Mouse (Mus musculus): Measurements from ENCODE around the gene Acer3. TPM values are rescaled to one million over a fixed set of nuclear protein-coding genes. Genes with fewer than 3 reads are reported as not detected.

Acer3 gene
- polyA plus RNA-seq, 1 experiment from 2014 or later, result 10.6 TPM

DNA sequence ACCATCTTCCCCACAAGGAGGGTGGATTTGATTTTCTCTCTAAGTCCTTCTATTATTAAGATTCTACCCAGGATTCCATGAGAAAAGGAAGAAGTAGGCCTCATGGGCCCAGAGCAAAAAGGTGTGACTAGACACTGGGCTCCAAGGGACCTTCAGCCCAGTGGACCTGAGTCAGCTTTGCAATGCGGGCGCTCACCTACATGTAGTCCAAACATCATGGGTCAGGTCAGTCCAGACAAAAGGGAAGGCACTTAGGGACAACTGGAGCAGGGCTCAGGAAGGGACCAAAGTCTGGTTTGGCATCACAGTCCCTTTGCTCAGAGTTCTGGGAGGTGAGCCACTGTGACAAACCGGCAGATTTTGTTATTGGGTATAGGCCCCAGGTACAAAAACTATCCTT lies 30.5 kb upstream of the Acer3 start:
- Histone ChIP-seq H3K9me3 (no peaks in the 10 kb centered on the region), H3K36me3 (replicated peaks) (peaks cover 28% of the 10 kb centered on the region), H3K27ac (no peak overlapping the region), H3K9ac (no peak overlapping the region), H3K27me3 (no peaks in the 10 kb centered on the region), H3K4me3 (replicated peaks) (no peak overlapping the region), H3K4me1 (peaks cover 31% of the 10 kb centered on the region), H3K4me2 (no peak overlapping the region)
- ATAC-seq (ENCODE audit: low FRiP score), result no peak
- WGBS, result 94% methylated on average over 3 of the region's 3 CpGs

DNA sequence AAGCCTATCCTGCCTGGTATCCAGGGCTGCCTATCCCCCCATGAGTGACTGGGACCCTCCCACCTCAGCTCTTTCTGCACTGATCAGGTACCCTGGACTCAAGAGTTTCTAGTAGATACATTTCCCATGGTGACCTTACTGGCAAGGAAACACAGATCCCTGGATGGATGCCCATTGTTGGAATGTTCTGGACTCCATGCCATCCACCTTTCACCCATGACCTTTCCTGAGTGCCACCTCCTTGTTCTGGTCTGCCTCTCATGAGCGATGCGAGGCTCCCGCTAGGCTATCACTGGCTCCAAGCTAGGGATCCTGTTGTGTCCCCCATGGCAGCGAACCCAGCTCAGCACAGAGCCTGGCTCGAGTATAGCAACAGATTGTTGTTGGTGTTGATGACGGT lies 28.8 kb upstream of the Acer3 start:
- WGBS, result 88% methylated on average over 6 of the region's 6 CpGs
- no peaks in the 10 kb centered on the region for H3K9me3 ChIP-seq
- H3K4me1 ChIP-seq, result peaks cover 14% of the 10 kb centered on the region
- no peak overlapping the region for H3K4me2 ChIP-seq
- H3K27me3 ChIP-seq, result no peaks in the 10 kb centered on the region
- peaks cover 28% of the 10 kb centered on the region for H3K36me3 ChIP-seq (replicated peaks)
- H3K4me3 ChIP-seq (replicated peaks), result no peak overlapping the region
- ATAC-seq (ENCODE audit: low FRiP score), result no peak
- no peak overlapping the region for H3K27ac ChIP-seq
- no peak overlapping the region for H3K9ac ChIP-seq

DNA sequence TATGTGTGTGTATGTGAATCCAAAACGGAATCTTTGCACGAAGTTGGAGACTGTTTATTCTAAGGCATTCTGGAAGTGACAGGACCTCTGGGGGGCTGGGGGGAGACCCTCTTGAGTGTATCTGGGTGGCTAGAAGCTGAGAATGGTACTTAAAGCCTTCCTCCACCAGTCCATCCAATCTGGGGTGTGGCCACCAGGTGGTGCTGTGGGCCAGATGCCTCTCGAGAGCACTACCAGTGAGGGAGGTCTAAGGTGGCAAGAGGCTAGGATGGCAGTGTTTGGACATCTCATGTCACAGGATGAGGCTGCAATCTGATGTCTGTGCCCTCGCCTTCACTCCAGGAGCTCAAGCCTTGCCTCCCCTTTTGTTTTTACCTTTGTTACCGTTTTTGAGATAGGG lies 28.1 kb upstream of the Acer3 start:
- Histone ChIP-seq H3K4me1 (peaks cover 7% of the 10 kb centered on the region), H3K9ac (no peak overlapping the region), H3K27ac (no peak overlapping the region), H3K27me3 (no peaks in the 10 kb centered on the region), H3K9me3 (no peaks in the 10 kb centered on the region), H3K36me3 (replicated peaks) (peaks cover 28% of the 10 kb centered on the region), H3K4me3 (replicated peaks) (no peak overlapping the region), H3K4me2 (no peak overlapping the region)
- WGBS, result 15% methylated on average over 5 of the region's 5 CpGs
- no peak for ATAC-seq (ENCODE audit: low FRiP score)

DNA sequence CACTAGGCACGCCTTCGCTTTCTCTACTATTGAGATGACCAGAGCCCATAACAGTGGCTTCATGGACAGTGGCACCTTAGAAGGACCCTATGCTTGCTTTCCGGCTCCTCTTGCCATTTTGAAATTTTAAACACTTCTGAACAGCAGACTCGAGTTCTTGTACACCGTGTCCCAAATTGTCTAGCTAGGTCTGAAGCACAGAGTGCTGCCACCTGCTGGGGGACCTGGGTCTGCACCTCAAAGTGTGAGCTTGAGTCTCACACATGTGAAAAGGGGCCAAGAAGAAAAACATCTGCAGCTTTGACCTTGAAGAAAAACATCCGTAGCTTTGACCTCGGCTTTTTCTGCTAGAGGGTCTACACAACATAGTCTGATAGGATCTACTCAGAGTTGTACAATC lies 27.0 kb upstream of the Acer3 start:
- peaks cover 5% of the 10 kb centered on the region; the same call in 1 of the 2 replicates for H3K27me3 ChIP-seq
- ATAC-seq (ENCODE audit: low FRiP score), result no peak
- peaks cover 28% of the 10 kb centered on the region for H3K36me3 ChIP-seq (replicated peaks)
- H3K27ac ChIP-seq, result no peak overlapping the region
- no peaks in the 10 kb centered on the region for H3K4me1 ChIP-seq
- H3K9ac ChIP-seq, result no peak overlapping the region
- H3K4me2 ChIP-seq, result no peak overlapping the region
- H3K9me3 ChIP-seq, result no peaks in the 10 kb centered on the region
- H3K4me3 ChIP-seq (replicated peaks), result no peak overlapping the region
- 68% methylated on average over 7 of the region's 7 CpGs for WGBS

DNA sequence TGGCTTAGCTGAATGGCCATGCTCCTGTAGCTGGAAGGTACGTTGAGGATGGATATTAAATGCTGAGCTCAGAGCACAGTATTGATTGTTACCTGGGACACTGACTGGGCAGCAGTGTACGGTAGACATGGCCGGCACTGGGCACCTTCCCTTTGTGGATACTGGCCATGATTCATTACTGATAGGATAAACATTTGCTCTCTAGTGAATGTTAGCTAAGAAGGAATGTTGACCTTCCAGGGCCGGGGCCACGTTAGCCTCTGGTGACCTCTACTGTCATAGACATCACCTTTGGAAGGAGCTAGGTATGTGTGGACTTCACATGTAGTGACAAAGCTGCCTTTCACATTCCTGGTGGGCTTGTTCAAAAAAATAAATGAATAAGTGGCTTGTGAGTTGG lies 26.5 kb upstream of the Acer3 start:
- Histone ChIP-seq H3K9ac (no peak overlapping the region), H3K4me2 (no peak overlapping the region), H3K4me1 (no peaks in the 10 kb centered on the region), H3K27ac (no peak overlapping the region), H3K27me3 (peaks cover 11% of the 10 kb centered on the region), H3K36me3 (replicated peaks) (peaks cover 25% of the 10 kb centered on the region), H3K4me3 (replicated peaks) (no peak overlapping the region), H3K9me3 (no peaks in the 10 kb centered on the region)
- ATAC-seq (ENCODE audit: low FRiP score), result no peak
- WGBS, result 93% methylated on average over 5 of the region's 5 CpGs

DNA sequence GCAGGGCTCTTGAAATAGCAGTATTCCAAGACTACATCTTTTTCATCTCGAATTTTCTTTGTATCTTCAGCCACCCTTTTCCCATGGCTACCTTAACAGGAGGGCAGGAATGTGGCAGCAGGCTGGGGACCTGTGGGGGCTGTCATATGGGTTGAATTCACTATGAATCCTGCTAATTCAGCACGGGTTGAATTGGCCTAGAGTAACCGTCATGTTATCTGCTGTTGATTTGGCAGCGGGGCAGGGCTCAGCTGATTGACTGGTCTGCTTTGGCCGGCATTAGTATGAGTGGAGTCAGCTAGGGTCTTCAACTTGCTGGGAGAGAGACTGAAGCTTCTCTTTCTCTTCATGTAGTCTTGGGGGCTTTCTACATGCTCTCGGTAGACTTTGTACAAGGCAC lies 24.0 kb upstream of the Acer3 start:
- H3K9ac ChIP-seq, result no peak overlapping the region
- no peaks in the 10 kb centered on the region for H3K9me3 ChIP-seq
- ATAC-seq (ENCODE audit: low FRiP score), result no peak
- H3K4me3 ChIP-seq (replicated peaks), result no peak overlapping the region
- H3K4me1 ChIP-seq, result peaks cover 5% of the 10 kb centered on the region; the same call in 1 of the 2 replicates
- H3K4me2 ChIP-seq, result no peak overlapping the region
- 64% methylated on average over 6 of the region's 6 CpGs for WGBS
- no peak overlapping the region for H3K27ac ChIP-seq
- H3K27me3 ChIP-seq, result peaks cover 16% of the 10 kb centered on the region
- H3K36me3 ChIP-seq (replicated peaks), result 0 out of 2 replicates have a peak, but pooled peaks cover 3% of the 10 kb centered on the region

DNA sequence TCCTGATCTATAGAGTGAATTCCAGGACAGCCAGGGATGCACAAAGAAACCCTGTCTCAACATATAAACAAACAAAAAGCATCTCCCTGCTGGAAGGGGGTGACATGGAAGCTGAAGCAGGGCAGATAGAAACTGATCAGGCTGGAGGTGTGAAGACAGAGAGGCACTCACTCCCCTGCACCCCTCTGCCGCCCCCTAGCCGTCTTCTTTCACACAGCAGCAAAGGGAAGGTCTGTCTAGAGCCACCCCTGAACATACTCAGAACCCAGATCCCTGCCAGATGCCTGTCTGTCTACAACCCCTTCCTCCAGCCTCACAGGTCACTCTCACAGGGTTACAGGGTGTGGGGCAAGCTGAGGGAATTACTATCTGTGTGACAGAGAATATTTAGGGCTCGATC lies 23.4 kb upstream of the Acer3 start:
- Histone ChIP-seq H3K9ac (no peak overlapping the region), H3K4me1 (peaks cover 5% of the 10 kb centered on the region; the same call in 1 of the 2 replicates), H3K36me3 (replicated peaks) (no peaks in the 10 kb centered on the region), H3K27me3 (peaks cover 16% of the 10 kb centered on the region), H3K4me2 (no peak overlapping the region), H3K4me3 (replicated peaks) (no peak overlapping the region), H3K27ac (no peak overlapping the region), H3K9me3 (no peaks in the 10 kb centered on the region)
- WGBS, result 28% methylated on average over 3 of the region's 3 CpGs
- ATAC-seq (ENCODE audit: low FRiP score), result no peak

DNA sequence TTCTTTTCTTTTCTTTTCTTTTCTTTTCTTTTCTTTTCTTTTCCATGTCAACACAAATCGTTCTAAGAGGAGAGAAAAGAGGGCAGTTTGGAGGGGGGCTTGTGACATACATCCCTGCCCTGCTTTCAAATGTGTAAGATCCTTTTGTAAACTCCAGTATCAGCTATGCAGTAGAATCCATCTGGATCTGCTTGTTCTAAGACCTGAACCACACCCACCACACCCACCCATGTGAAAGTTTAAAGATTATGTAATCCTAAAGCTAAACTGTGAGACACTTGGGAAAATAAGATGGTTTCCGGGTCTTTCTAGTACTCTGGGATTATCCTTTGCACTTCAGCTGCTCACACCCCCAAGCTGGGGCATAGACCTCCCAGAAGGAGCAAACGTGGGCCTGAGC lies 21.2 kb upstream of the Acer3 start:
- Histone ChIP-seq H3K27me3 (peaks cover 16% of the 10 kb centered on the region), H3K4me3 (replicated peaks) (no peak overlapping the region), H3K36me3 (replicated peaks) (no peaks in the 10 kb centered on the region), H3K4me2 (no peak overlapping the region), H3K9me3 (no peaks in the 10 kb centered on the region), H3K9ac (no peak overlapping the region), H3K4me1 (peaks cover 5% of the 10 kb centered on the region; the same call in 1 of the 2 replicates), H3K27ac (no peak overlapping the region)
- ATAC-seq (ENCODE audit: low FRiP score), result no peak
- WGBS, result 47% methylated on average over 3 of the region's 3 CpGs

DNA sequence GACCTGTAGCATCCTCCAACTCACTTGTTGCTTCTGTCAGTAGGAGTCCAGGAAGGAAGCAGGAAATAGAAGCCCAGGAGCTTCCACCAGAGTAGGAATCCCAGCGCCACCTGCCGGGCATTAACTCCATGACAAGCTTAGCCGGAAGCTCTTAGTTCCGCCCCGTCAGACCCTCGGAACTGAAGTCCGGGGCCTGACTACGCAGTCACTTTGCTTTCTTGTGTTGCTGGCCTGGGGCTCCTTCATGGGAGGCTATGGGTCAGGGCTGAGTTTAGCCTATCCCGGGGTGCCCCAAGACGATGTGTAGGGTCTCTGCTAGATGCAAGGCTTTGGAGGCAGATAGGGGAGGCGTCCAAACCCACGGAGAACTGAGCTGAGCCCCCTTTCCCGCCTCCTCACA lies 20.5 kb upstream of the Acer3 start:
- H3K4me2 ChIP-seq, result peak overlapping the region; percentile 58
- H3K9me3 ChIP-seq, result no peaks in the 10 kb centered on the region
- H3K27me3 ChIP-seq, result peaks cover 16% of the 10 kb centered on the region
- WGBS, result 5% methylated on average over 13 of the region's 13 CpGs
- peak overlapping the region; percentile 48 for H3K9ac ChIP-seq
- peak overlapping the region; percentile 33 for H3K4me3 ChIP-seq (replicated peaks)
- no peak overlapping the region for H3K27ac ChIP-seq
- peaks cover 5% of the 10 kb centered on the region; the same call in 1 of the 2 replicates for H3K4me1 ChIP-seq
- H3K36me3 ChIP-seq (replicated peaks), result no peaks in the 10 kb centered on the region
- peak; percentile 63 for ATAC-seq (ENCODE audit: low FRiP score)

DNA sequence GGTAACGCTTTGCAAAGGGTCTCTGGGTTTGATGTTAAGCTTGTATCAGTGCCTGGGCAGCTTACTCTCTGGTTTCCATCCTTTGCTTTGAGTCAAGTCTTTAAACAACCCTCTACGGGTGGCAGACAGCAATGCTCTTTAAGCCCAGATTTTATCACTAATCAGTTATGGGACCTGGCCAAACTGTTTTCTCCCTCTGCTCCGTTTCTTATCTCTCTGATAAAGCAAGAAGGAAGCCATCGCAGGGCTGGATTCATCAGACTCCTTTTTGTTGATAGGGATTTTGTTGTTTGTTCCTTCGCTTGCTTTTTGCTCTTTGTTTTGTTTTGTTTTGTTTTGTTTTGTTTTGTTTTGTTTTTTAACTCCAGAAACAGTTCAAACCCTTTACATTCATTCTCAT lies 19.3 kb upstream of the Acer3 start:
- 82% methylated on average over 5 of the region's 5 CpGs for WGBS
- peaks cover 16% of the 10 kb centered on the region for H3K27me3 ChIP-seq
- H3K9ac ChIP-seq, result no peak overlapping the region

DNA sequence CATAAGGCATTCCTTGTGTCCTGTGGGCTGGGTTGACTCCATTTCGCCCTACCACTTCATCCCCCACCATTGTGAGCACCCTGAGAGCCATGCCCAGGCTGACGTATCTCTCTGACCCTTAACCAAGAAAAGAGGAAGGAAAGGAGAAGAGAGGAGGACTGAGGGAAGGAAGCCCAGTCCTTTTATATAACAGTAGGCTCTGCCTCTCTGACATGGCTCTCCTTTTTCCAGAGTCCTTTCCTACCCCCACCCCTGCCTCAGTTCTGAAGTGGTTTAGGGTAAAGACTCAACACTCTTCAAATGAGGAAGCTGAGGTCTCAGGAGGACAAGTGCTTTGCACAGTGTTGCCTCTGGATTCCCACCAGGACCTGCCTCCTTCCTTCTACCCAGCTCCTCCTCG lies 13.0 kb upstream of the Acer3 start:
- H3K9me3 ChIP-seq, result no peaks in the 10 kb centered on the region
- H3K36me3 ChIP-seq (replicated peaks), result no peaks in the 10 kb centered on the region
- no peak overlapping the region for H3K9ac ChIP-seq
- 74% methylated on average over 3 of the region's 3 CpGs for WGBS
- no peak for ATAC-seq (ENCODE audit: low FRiP score)
- no peaks in the 10 kb centered on the region for H3K4me1 ChIP-seq
- H3K27ac ChIP-seq, result no peak overlapping the region
- no peaks in the 10 kb centered on the region; the same call in 1 of the 2 replicates for H3K27me3 ChIP-seq
- no peak overlapping the region for H3K4me2 ChIP-seq
- H3K4me3 ChIP-seq (replicated peaks), result no peak overlapping the region

More for the DNA sequence above, 19.3 kb upstream of the Acer3 start:
- no peaks in the 10 kb centered on the region for H3K9me3 ChIP-seq
- H3K27ac ChIP-seq, result no peak overlapping the region
- H3K4me1 ChIP-seq, result peaks cover 5% of the 10 kb centered on the region; the same call in 1 of the 2 replicates
- ATAC-seq (ENCODE audit: low FRiP score), result no peak
- no peaks in the 10 kb centered on the region for H3K36me3 ChIP-seq (replicated peaks)
- no peak overlapping the region for H3K4me3 ChIP-seq (replicated peaks)
- H3K4me2 ChIP-seq, result no peak overlapping the region

DNA sequence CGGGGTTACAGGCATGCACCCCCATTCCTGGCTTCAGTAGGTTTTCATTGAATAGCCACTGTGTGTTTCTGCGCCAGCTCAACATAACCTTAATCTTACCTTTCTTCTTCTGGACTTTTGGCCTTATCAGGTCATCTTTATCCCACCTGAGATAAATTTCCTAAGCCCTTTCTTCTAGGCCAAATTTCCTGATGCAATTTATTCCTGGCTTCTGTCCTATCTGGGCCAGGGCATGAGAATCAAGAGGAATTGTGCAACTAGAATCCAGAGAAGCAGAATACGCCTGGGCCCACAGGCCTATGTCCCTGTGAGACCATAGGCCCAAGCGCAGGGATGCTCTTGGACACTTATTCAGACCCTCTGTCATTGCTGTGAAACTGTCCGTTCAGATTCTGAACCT lies 12.5 kb upstream of the Acer3 start:
- Histone ChIP-seq H3K36me3 (replicated peaks) (no peaks in the 10 kb centered on the region), H3K9ac (no peak overlapping the region), H3K9me3 (no peaks in the 10 kb centered on the region), H3K27me3 (no peaks in the 10 kb centered on the region; the same call in 1 of the 2 replicates), H3K4me3 (replicated peaks) (no peak overlapping the region), H3K4me2 (no peak overlapping the region), H3K4me1 (no peaks in the 10 kb centered on the region), H3K27ac (no peak overlapping the region)
- no peak for ATAC-seq (ENCODE audit: low FRiP score)
- WGBS, result 95% methylated on average over 5 of the region's 5 CpGs

DNA sequence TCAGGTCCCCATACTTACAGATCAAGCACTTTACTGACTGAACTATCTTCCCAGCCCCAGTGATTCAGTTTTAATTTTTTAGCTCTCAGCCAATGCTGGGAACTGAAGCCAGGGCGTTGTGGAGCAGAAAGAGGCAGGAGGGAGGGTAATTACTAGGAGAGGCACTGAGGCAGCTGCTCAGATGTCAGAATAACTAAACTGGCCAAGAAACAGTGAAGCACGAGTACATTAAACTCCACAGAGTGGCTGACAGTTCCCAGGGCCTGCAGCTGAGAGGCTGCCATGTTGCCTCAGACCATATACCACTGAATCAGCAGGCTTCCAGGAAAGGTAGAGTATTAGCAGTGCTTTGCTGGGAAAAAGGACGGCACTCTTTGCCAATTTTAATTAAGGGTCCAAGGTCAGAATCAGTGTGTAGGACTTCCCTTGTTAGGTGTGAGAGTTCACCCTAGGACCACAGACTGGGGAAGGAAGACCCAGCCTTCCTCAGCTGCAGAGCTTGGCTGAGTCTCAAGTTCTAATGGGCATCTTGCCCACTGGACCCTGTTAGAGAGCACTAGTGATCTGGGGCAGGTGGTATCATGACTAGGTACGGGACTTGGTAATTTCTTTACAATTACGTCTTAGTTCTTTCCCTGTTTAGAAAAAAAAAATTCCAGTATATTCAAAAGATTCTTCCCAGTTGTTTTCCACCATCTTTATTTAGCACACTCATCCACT lies 11.8 kb upstream of the Acer3 start:
- H3K27me3 ChIP-seq, result no peaks in the 10 kb centered on the region; the same call in 1 of the 2 replicates
- H3K9me3 ChIP-seq, result no peaks in the 10 kb centered on the region
- no peak overlapping the region for H3K9ac ChIP-seq
- H3K4me3 ChIP-seq (replicated peaks), result no peak overlapping the region
- no peaks in the 10 kb centered on the region for H3K36me3 ChIP-seq (replicated peaks)
- H3K4me1 ChIP-seq, result no peaks in the 10 kb centered on the region
- ATAC-seq (ENCODE audit: low FRiP score), result no peak
- H3K4me2 ChIP-seq, result no peak overlapping the region
- H3K27ac ChIP-seq, result no peak overlapping the region
- WGBS, result 73% methylated on average over 5 of the region's 5 CpGs

All from forebrain, embryonic 12.5 days (tissue).